Mouse (Mus musculus) right cerebral cortex, postnatal 36 days (tissue): Measurements from ENCODE around the gene Megf6.
A peak's percentile ranks its signal among the peaks of the same experiment; 100 is the strongest.

Source experiments
- DNase-seq, 2 experiments: peaks; one replicate each; pipeline ENCODE4 v3.0.0; 2022; ENCODE audit warnings: low spot score in 2 of 2, mixed read lengths in 1 of 2

Megf6 gene

GRCm38 (mm10) chr4:154170506-154171150, at the start of gene Megf6:
Megf6 (plus strand) TSS chr4:154170730.
- no peak for DNase-seq

GRCm38 (mm10) chr4:154121800-154122199, 48.7 kb upstream of the Megf6 start:
- DNase-seq = no peak

GRCm38 (mm10) chr4:154122374-154122773, 48.2 kb upstream of the Megf6 start:
- DNase-seq = no peak

- no peak for DNase-seq
Measured at GRCm38 (mm10) chr4:154123553-154123952, 47.0 kb upstream of the Megf6 start.

GRCm38 (mm10) chr4:154125202-154125601, 45.3 kb upstream of the Megf6 start:
- no peak for DNase-seq

GRCm38 (mm10) chr4:154127273-154127672, 43.3 kb upstream of the Megf6 start:
- DNase-seq = no peak

- no peak for DNase-seq
Measured at GRCm38 (mm10) chr4:154129950-154130349, 40.6 kb upstream of the Megf6 start.

- no peak for DNase-seq
Measured at GRCm38 (mm10) chr4:154131894-154132293, 38.6 kb upstream of the Megf6 start.

GRCm38 (mm10) chr4:154134803-154135202, 35.7 kb upstream of the Megf6 start:
- DNase-seq = no peak

- no peak for DNase-seq
Measured at GRCm38 (mm10) chr4:154137139-154137538, 33.4 kb upstream of the Megf6 start.

GRCm38 (mm10) chr4:154139671-154140181, 30.8 kb upstream of the Megf6 start:
- DNase-seq = no peak

GRCm38 (mm10) chr4:154140182-154140212, 30.5 kb upstream of the Megf6 start, which contains the start of gene Trp73:
Trp73 (minus strand) TSS chr4:154140208.
- DNase-seq = no peak

GRCm38 (mm10) chr4:154140213-154141008, 30.1 kb upstream of the Megf6 start:
- DNase-seq = no peak

- DNase-seq = no peak
Measured at GRCm38 (mm10) chr4:154141009-154141867, 29.3 kb upstream of the Megf6 start.

GRCm38 (mm10) chr4:154142211-154143040, 28.1 kb upstream of the Megf6 start, which contains the start of gene Wrap73:
Wrap73 (plus strand) TSS chr4:154142372.
- DNase-seq = peak; percentile 84 to 87

- no peak for DNase-seq
Measured at GRCm38 (mm10) chr4:154144712-154145111, 25.8 kb upstream of the Megf6 start.

GRCm38 (mm10) chr4:154146342-154146741, 24.2 kb upstream of the Megf6 start:
- DNase-seq = no peak

- DNase-seq = no peak
Measured at GRCm38 (mm10) chr4:154154104-154154503, 16.4 kb upstream of the Megf6 start.

GRCm38 (mm10) chr4:154156050-154156449, 14.5 kb upstream of the Megf6 start:
- DNase-seq = no peak

- DNase-seq = peak in 1 of 2 experiments; percentile 58
Measured at GRCm38 (mm10) chr4:154157970-154158662, 12.4 kb upstream of the Megf6 start.

GRCm38 (mm10) chr4:154159002-154159401, 11.5 kb upstream of the Megf6 start:
- peak; percentile 58 to 70 for DNase-seq
